Mouse (Mus musculus) liver, adult 2 months (tissue): ENCODE data around the gene Map1s. TPM values are rescaled to one million over a fixed set of nuclear protein-coding genes. Genes with fewer than 3 reads are reported as not detected.

Source experiments
- DNase-seq: peaks from one replicate; pipeline ENCODE4 v3.0.0-alpha.2; 2011; ENCODE audit warnings: low read depth, low spot score; ENCODE audit errors: extremely low read depth
- H3K27ac ChIP-seq: fragments of 200-500 bp; replicated peaks from 2 replicates; pipeline ENCODE4 v1.5.1; 2012; ENCODE audit warnings: low read depth, mild to moderate bottlenecking, control low read depth, inconsistent platforms, low read length; ENCODE audit not compliant: insufficient read depth
- H3K27me3 ChIP-seq: fragments of 200-500 bp; 2 replicates; pipeline ENCODE4 v1.6.1; 2012; ENCODE audit warnings: mild to moderate bottlenecking, moderate library complexity, low read length, inconsistent platforms; ENCODE audit not compliant: control insufficient read depth, insufficient read depth
- H3K36me3 ChIP-seq: fragments of 200-500 bp; 2 replicates; pipeline ENCODE4 v1.6.1; 2012; ENCODE audit warnings: low read length, inconsistent platforms; ENCODE audit not compliant: control insufficient read depth, insufficient read depth
- H3K4me1 ChIP-seq: fragments of 200-500 bp; 2 replicates; pipeline ENCODE4 v1.6.1; 2011; ENCODE audit warnings: low read length; ENCODE audit not compliant: control insufficient read depth, insufficient read depth
- H3K4me3 ChIP-seq: fragments of 200-500 bp; 2 replicates; pipeline ENCODE4 v1.5.1; 2011; ENCODE audit warnings: low read depth, mild to moderate bottlenecking, control low read depth, low read length, moderate library complexity; ENCODE audit not compliant: insufficient read depth
- H3K79me2 ChIP-seq: fragments of 200-500 bp; 2 replicates; pipeline ENCODE4 v1.6.1; 2012; ENCODE audit warnings: inconsistent platforms, mild to moderate bottlenecking, low read length, moderate library complexity; ENCODE audit not compliant: control insufficient read depth, insufficient read depth
- H3K9ac ChIP-seq: fragments of 200-500 bp; 2 replicates; pipeline ENCODE4 v1.6.1; 2012; ENCODE audit warnings: low read depth, mild to moderate bottlenecking, control low read depth, inconsistent platforms, low read length
- CTCF ChIP-seq: fragments of 200-500 bp; IDR thresholded peaks from 2 replicates; pipeline ENCODE4 v1.5.1; 2011; ENCODE audit warnings: low read depth, low read length, control low read depth
- POLR2A ChIP-seq: fragments of 200-500 bp; IDR thresholded peaks from 2 replicates; pipeline ENCODE4 v1.6.1; 2011; ENCODE audit warnings: low read length, control low read depth; ENCODE audit not compliant: insufficient read depth; ENCODE audit errors: extremely low read depth
- WGBS: fragments of 180-500 bp; shearing (Covaris S2); methylation state at CpG from one replicate; pipeline ENCODE4 v1.1.7; 2018; 5-methylcytosine and 5-hydroxymethylcytosine counted together
- polyA plus RNA-seq: library from polyadenylated mRNA; depleted of rRNA; stranded (reverse); fragments of >200 nt; gene quantifications from 2 replicates; pipeline ENCODE4 v1.2.3, GENCODE M21; 2012; rRNA removed
- total RNA-seq: library from RNA; depleted of rRNA; stranded (reverse); fragments of >200 nt; gene quantifications from 2 replicates; pipeline ENCODE4 v1.2.3, GENCODE M21; 2014; rRNA removed

Map1s gene
- total and polyA plus RNA-seq, 2 experiments, result 1.8 to 8.7 TPM

- H3K4me1 ChIP-seq, result no peaks in the 10 kb centered on the region
- no peak overlapping the region for H3K4me3 ChIP-seq
- 27% methylated on average over 1 of the region's 1 CpGs for WGBS
- DNase-seq, result peak; percentile 1
- TF ChIP-seq CTCF (no peak), POLR2A (no peak)
- H3K79me2 ChIP-seq, result no peaks in the 10 kb centered on the region
- no peak overlapping the region for H3K27ac ChIP-seq
- H3K9ac ChIP-seq, result no peak overlapping the region
- no peaks in the 10 kb centered on the region for H3K36me3 ChIP-seq
- no peaks in the 10 kb centered on the region for H3K27me3 ChIP-seq
These were observed 37.5 kb downstream of the Map1s start for GRCm38 (mm10) chr8:70943187-70943586.

DNA sequence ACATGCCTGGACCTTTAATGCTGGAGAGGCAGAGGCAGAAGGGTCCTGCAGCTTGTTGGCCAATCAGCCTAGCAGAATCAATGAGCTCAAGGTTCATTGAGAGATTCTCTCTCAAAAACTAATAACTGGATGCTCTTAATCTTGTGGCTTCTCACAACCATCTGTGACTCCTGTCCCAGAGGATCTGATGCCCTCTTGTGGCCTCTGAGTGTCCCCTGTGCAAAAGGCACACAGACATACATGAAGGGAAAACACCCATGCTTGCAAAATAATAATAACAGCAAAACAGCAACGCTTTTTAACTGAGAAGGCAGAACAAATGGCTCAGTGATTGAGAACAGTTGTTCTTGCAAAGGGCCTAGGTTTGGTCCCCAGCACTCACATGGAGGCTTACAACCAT lies 44.1 kb downstream of the Map1s start:
- Histone ChIP-seq H3K79me2 (no peaks in the 10 kb centered on the region), H3K4me1 (no peaks in the 10 kb centered on the region), H3K27ac (no peak overlapping the region), H3K4me3 (no peak overlapping the region), H3K27me3 (no peaks in the 10 kb centered on the region), H3K36me3 (no peaks in the 10 kb centered on the region), H3K9ac (no peak overlapping the region)
- TF ChIP-seq POLR2A, result no peak
- no peak for TF ChIP-seq CTCF
- 55% methylated on average over 1 of the region's 1 CpGs for WGBS
- DNase-seq, result peak; percentile 0

DNA sequence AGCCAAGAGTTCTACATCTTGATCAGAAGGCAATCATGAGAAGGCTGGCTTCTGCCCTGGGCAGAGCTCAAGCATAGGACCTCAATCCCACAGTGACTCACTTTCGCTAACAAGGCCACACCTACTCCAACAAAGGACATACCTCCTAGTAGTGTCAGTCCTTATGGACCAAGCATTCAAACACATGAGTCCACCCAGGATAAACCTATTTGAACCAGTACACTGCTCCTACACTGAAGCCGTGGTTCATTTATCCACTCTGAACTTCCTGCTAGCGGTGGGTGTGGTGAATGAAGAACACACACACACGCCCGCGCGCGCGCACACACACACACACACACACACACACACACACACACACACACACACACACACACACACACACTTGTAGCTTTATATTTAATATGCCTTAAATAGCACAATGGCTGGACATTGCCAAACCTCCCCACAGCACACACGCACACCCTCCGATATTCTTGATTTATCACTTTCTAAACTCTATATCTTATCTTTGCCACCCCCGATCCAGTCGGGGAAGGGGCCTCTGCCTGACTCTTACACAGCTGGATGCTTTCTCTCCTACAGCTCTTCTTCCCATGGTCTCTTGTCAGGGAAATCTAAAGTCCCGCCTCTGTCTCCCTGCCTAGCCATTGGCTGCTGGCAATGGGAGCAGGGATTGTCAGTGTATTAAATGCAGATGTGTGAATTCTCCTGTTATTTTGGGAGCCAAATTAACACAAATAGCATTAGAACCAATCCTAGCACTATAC lies 55.2 kb downstream of the Map1s start:
- Histone ChIP-seq H3K4me3 (no peak overlapping the region), H3K27me3 (no peaks in the 10 kb centered on the region), H3K79me2 (no peaks in the 10 kb centered on the region), H3K4me1 (no peaks in the 10 kb centered on the region), H3K36me3 (no peaks in the 10 kb centered on the region), H3K9ac (no peak overlapping the region), H3K27ac (no peak overlapping the region)
- no peak for TF ChIP-seq POLR2A
- TF ChIP-seq CTCF, result no peak
- WGBS, result 74% methylated on average over 14 of the region's 14 CpGs
- DNase-seq, result no peak

GRCm38 (mm10) chr8:70964159-70964558 lies 58.4 kb downstream of the Map1s start:
- H3K36me3 ChIP-seq, result no peaks in the 10 kb centered on the region
- no peak for TF ChIP-seq POLR2A
- TF ChIP-seq CTCF, result peak; percentile 58
- H3K27me3 ChIP-seq, result no peaks in the 10 kb centered on the region
- H3K27ac ChIP-seq, result no peak overlapping the region
- peak; percentile 19 for DNase-seq
- 2% methylated on average over 3 of the region's 3 CpGs for WGBS
- H3K4me3 ChIP-seq, result no peak overlapping the region
- no peaks in the 10 kb centered on the region for H3K4me1 ChIP-seq
- no peak overlapping the region for H3K9ac ChIP-seq
- no peaks in the 10 kb centered on the region for H3K79me2 ChIP-seq

GRCm38 (mm10) chr8:70964861-70965260 lies 59.1 kb downstream of the Map1s start:
- H3K9ac ChIP-seq, result no peak overlapping the region
- no peak for TF ChIP-seq CTCF
- TF ChIP-seq POLR2A, result no peak
- H3K27me3 ChIP-seq, result no peaks in the 10 kb centered on the region
- no peak for DNase-seq
- H3K27ac ChIP-seq, result no peak overlapping the region
- H3K4me1 ChIP-seq, result no peaks in the 10 kb centered on the region
- no peaks in the 10 kb centered on the region for H3K79me2 ChIP-seq
- no peaks in the 10 kb centered on the region for H3K36me3 ChIP-seq
- H3K4me3 ChIP-seq, result no peak overlapping the region

Other genes with a start within 250 kb of the Map1s start
- 39.1 and 42.6 TPM in 2 replicates for gene Pgpep1, start 245.5 kb upstream of the Map1s start, total RNA-seq
- gene Pgpep1, start 245.5 kb upstream of the Map1s start, polyA plus RNA-seq, result 91.3 and 117 TPM in 2 replicates
- 30.8 and 35.4 TPM in 2 replicates for gene Lsm4, start 232.7 kb upstream of the Map1s start, total RNA-seq
- 35.4 and 51.8 TPM in 2 replicates for gene Lsm4, start 232.7 kb upstream of the Map1s start, polyA plus RNA-seq
- gene Jund, start 207.0 kb upstream of the Map1s start, total RNA-seq, result 26.6 and 36.6 TPM in 2 replicates
- 111 and 120 TPM in 2 replicates for gene Jund, start 207.0 kb upstream of the Map1s start, polyA plus RNA-seq
- gene Iqcn, start 202.5 kb upstream of the Map1s start, total RNA-seq, result not detected in 2 replicates
- not detected in 2 replicates for gene Iqcn, start 202.5 kb upstream of the Map1s start, polyA plus RNA-seq
- 0.28 and 0.54 TPM in 2 replicates for gene Gm3336, start 187.4 kb upstream of the Map1s start, total RNA-seq
- gene Gm3336, start 187.4 kb upstream of the Map1s start, polyA plus RNA-seq, result 0.11 and 1.0 TPM in 2 replicates
- 10.6 and 16.3 TPM in 2 replicates for gene Pde4c, start 182.2 kb upstream of the Map1s start, total RNA-seq
- gene Pde4c, start 182.2 kb upstream of the Map1s start, polyA plus RNA-seq, result 26.5 and 28.0 TPM in 2 replicates
- 2.7 and 4.1 TPM in 2 replicates for gene Rab3a, start 151.3 kb upstream of the Map1s start, total RNA-seq
- gene Rab3a, start 151.3 kb upstream of the Map1s start, polyA plus RNA-seq, result 10.4 and 11.9 TPM in 2 replicates
- 13.7 and 20.9 TPM in 2 replicates for gene Mpv17l2, start 145.0 kb upstream of the Map1s start, total RNA-seq
- gene Mpv17l2, start 145.0 kb upstream of the Map1s start, polyA plus RNA-seq, result 33.9 and 39.3 TPM in 2 replicates
- gene Pik3r2, start 129.2 kb upstream of the Map1s start, total RNA-seq, result 7.7 and 10.9 TPM in 2 replicates
- 38.2 and 53.9 TPM in 2 replicates for gene Pik3r2, start 129.2 kb upstream of the Map1s start, polyA plus RNA-seq
- gene Mast3, start 100.9 kb upstream of the Map1s start, total RNA-seq, result 14.8 and 16.7 TPM in 2 replicates
- 21.2 and 29.0 TPM in 2 replicates for gene Mast3, start 100.9 kb upstream of the Map1s start, polyA plus RNA-seq
- gene Il12rb1, start 97.5 kb upstream of the Map1s start, total RNA-seq, result 0.37 and 0.40 TPM in 2 replicates
- 0.34 and 0.60 TPM in 2 replicates for gene Il12rb1, start 97.5 kb upstream of the Map1s start, polyA plus RNA-seq
- gene Arrdc2, start 66.2 kb upstream of the Map1s start, total RNA-seq, result 15.6 and 33.8 TPM in 2 replicates
- 25.7 and 29.5 TPM in 2 replicates for gene Arrdc2, start 66.2 kb upstream of the Map1s start, polyA plus RNA-seq
- gene Kcnn1, start 42.7 kb upstream of the Map1s start, total RNA-seq, result 6.2 and 6.4 TPM in 2 replicates
- 8.4 and 10.6 TPM in 2 replicates for gene Kcnn1, start 42.7 kb upstream of the Map1s start, polyA plus RNA-seq
- gene Ccdc124, start 32.0 kb upstream of the Map1s start, total RNA-seq, result 17.2 and 22.1 TPM in 2 replicates
- 34.0 and 34.4 TPM in 2 replicates for gene Ccdc124, start 32.0 kb upstream of the Map1s start, polyA plus RNA-seq
- gene Slc5a5, start 13.2 kb upstream of the Map1s start, total RNA-seq, result not detected in 2 replicates
- not detected in 2 replicates for gene Slc5a5, start 13.2 kb upstream of the Map1s start, polyA plus RNA-seq
- 318 and 506 TPM in 2 replicates for gene Rpl18a, start 8.5 kb upstream of the Map1s start, total RNA-seq
- gene Rpl18a, start 8.5 kb upstream of the Map1s start, polyA plus RNA-seq, result 1,953 and 2,350 TPM in 2 replicates